Mouse (Mus musculus) midbrain, embryonic 11.5 days (tissue): ENCODE measurements around the gene Prkar1b. TPM values are rescaled to one million over a fixed set of nuclear protein-coding genes. Genes with fewer than 3 reads are reported as not detected.

Experiments used
- ATAC-seq: fragments of 200-750 bp; cut with Nextera tagmentation; 2 replicates; pipeline ENCODE4 v1.8.0; 2017; ENCODE audit warnings: moderate TSS enrichment, moderate library complexity; ENCODE audit not compliant: low FRiP score
- DNase-seq: peaks from one replicate; pipeline ENCODE4 v3.0.0; 2015; ENCODE audit warnings: low spot score; ENCODE audit errors: missing footprints
- H3K27ac ChIP-seq: fragments of 300-500 bp; sonication (generic); 2 replicates; pipeline ENCODE4 v1.5.1; 2014; ENCODE audit warnings: low read depth, low read length
- H3K27me3 ChIP-seq: fragments of 300-500 bp; sonication (generic); 2 replicates; pipeline ENCODE4 v1.6.1; 2014; ENCODE audit warnings: mild to moderate bottlenecking, low read length, moderate library complexity, mixed read lengths; ENCODE audit not compliant: control insufficient read depth, insufficient read depth
- H3K36me3 ChIP-seq: fragments of 300-500 bp; sonication (generic); 2 replicates; pipeline ENCODE4 v1.6.1; 2014; ENCODE audit warnings: mild to moderate bottlenecking, low read length, moderate library complexity, mixed read lengths; ENCODE audit not compliant: control insufficient read depth, insufficient read depth
- H3K4me1 ChIP-seq: fragments of 300-500 bp; sonication (generic); 2 replicates; pipeline ENCODE4 v1.6.1; 2014; ENCODE audit warnings: low read length; ENCODE audit not compliant: control insufficient read depth, insufficient read depth
- H3K4me2 ChIP-seq: fragments of 300-500 bp; sonication (generic); 2 replicates; pipeline ENCODE4 v1.6.1; 2014; ENCODE audit warnings: mild to moderate bottlenecking, moderate library complexity
- H3K4me3 ChIP-seq: fragments of 300-500 bp; sonication (generic); 2 replicates; pipeline ENCODE4 v1.5.1; 2014; ENCODE audit warnings: low read depth, low read length
- H3K9ac ChIP-seq: fragments of 300-500 bp; sonication (generic); 2 replicates; pipeline ENCODE4 v1.6.1; 2014; ENCODE audit warnings: low read length
- H3K9me3 ChIP-seq: fragments of 300-500 bp; sonication (generic); 2 replicates; pipeline ENCODE4 v1.6.1; 2016; ENCODE audit warnings: low read length; ENCODE audit not compliant: control insufficient read depth
- WGBS: fragments of 180-500 bp; shearing (Covaris S2); extraction: QIAGEN DNeasy Blood & Tissue Kit; methylation state at CpG from one replicate; pipeline ENCODE4 v1.1.7; 2014; 5-methylcytosine and 5-hydroxymethylcytosine counted together
- polyA plus RNA-seq: library from polyadenylated mRNA; unstranded; fragments of >200 nt; fragmentation: Nextera tagmentation; extraction: Ambion mirVana; gene quantifications from 2 replicates; pipeline ENCODE4 v1.2.1, GENCODE M21; 2014

Gene Prkar1b
- polyA plus RNA-seq, 1 experiment from 2014 or later: 20.2 TPM

DNA sequence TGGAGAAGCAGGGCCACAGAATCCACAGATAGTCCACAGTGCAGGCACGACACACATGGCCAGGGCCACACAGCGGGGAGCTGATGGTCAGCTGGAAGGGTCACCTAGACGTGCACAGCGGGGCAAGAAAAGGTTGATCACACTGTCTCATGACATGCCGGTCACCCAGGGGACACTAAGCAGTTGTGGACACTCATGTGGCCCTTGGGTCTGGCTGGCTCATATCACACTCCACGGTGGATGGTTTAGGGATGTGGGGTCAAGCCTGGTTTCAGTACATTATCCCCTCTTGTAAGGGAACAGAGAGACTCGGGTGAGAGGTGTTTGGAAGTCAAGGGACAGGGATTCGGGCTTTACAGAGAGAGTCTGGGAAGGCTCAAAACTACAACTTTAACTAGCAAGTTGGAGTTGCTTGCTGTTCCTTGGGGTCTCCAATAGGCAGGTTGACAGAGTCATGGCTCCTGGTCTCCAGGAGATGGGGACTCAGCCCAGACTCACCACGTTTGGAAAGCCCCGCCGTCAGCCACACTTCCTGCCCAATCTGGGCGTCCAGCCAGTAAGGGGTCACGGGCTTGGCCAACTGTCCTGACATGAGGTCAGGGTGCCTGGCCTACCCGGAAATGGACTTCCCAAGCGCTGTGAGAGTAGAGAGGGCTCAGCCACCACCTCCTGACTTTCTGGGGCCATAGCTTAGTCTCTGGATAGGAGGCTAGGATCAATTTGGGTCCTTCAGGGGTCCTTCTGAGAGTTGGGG lies 132.3 kb downstream of the Prkar1b start:
- Histone ChIP-seq H3K27ac (no peak overlapping the region), H3K36me3 (no peaks in the 10 kb centered on the region), H3K9ac (no peak overlapping the region), H3K4me3 (no peak overlapping the region), H3K4me2 (no peak overlapping the region), H3K27me3 (no peaks in the 10 kb centered on the region), H3K9me3 (no peaks in the 10 kb centered on the region), H3K4me1 (no peaks in the 10 kb centered on the region)
- ATAC-seq (no peak), DNase-seq (no peak)
- WGBS: 89% methylated on average over 15 of the region's 15 CpGs

DNA sequence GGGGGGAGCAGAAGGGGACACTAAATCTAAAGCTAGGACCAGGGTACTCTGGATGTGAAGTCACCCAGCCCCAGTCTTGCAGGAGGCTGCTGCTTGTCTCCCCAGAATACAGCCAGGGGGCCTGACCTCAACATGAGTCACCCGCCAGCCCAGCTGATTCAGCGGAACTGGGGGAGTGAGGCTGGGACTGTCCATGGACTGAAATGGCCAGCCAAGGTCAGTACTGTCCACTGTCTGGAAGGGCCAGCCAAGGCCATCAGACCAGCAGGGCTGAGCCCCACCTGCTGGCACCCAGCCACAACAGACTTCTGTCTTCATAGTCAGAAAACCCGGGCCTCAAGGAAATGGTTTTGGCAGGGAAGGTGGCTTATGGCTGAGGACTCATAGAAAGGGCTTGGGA lies 134.7 kb downstream of the Prkar1b start:
- Histone ChIP-seq H3K4me1 (no peaks in the 10 kb centered on the region), H3K9me3 (no peaks in the 10 kb centered on the region), H3K4me3 (no peak overlapping the region), H3K9ac (no peak overlapping the region), H3K27ac (no peak overlapping the region), H3K27me3 (no peaks in the 10 kb centered on the region), H3K36me3 (no peaks in the 10 kb centered on the region), H3K4me2 (no peak overlapping the region)
- ATAC-seq: no peak
- WGBS: 76% methylated on average over 3 of the region's 3 CpGs
- DNase-seq: no peak

DNA sequence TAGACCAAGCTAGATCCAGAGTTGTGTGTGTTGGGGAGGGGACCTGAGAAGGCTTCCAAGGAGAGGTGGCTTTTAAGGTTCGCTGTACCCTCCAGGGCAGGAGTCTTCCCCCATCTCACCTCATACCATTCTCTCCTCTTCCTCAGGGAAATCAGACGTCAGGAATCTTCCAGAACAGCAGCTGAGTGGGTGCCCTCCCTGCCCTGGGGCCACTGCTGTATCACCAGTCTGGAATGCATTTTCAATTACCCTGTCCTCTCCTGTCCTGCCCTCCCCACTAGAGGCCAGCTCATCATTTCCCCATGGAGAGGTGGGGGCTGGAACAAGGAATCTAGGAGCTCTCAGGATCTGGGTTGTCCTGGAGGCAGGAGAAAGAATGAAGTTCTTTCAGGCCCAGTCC lies 139.2 kb downstream of the Prkar1b start:
- H3K9me3 ChIP-seq: no peaks in the 10 kb centered on the region
- DNase-seq (peak; percentile 44), ATAC-seq (no peak)
- H3K36me3 ChIP-seq: no peaks in the 10 kb centered on the region
- H3K4me2 ChIP-seq: no peak overlapping the region
- 70% methylated on average over 2 of the region's 2 CpGs for WGBS
- H3K4me3 ChIP-seq: no peak overlapping the region
- H3K27ac ChIP-seq: no peak overlapping the region
- H3K4me1 ChIP-seq: no peaks in the 10 kb centered on the region
- H3K27me3 ChIP-seq: no peaks in the 10 kb centered on the region
- no peak overlapping the region for H3K9ac ChIP-seq

DNA sequence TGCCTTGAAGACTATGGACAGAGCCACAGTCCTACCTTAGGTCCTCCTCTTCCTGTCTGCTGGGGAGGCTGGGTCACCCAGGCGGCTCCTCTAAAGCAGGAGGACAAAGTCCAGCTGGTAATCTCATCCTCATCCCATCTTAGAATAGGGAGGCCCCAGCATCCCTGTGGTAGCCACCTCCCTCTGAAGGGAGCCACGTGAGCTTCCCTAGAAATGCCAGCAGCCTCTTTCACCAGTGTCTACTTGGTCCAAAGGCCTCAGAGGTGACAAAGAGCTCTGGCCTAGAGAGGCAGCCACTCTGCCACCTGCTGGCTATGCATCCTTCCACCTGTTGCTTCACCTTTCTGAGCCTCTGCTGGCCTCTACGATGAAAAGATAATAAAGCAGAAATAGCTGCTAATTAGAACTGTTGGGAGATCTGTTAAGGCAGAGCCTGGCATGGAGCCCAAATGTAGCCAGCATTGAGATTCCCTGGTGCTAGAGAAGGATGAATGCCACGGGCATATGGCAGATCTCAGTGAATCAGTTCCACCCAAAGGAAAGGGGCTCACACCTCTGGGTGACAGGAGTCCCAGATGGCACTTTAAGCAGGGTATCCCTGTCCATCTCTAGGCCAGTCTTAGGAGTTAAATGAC lies 142.5 kb downstream of the Prkar1b start:
- Histone ChIP-seq H3K9me3 (no peaks in the 10 kb centered on the region), H3K27me3 (no peaks in the 10 kb centered on the region), H3K4me2 (no peak overlapping the region), H3K27ac (no peak overlapping the region), H3K36me3 (no peaks in the 10 kb centered on the region), H3K4me3 (no peak overlapping the region), H3K4me1 (no peaks in the 10 kb centered on the region), H3K9ac (no peak overlapping the region)
- 67% methylated on average over 4 of the region's 4 CpGs for WGBS
- DNase-seq: no peak
- no peak for ATAC-seq

DNA sequence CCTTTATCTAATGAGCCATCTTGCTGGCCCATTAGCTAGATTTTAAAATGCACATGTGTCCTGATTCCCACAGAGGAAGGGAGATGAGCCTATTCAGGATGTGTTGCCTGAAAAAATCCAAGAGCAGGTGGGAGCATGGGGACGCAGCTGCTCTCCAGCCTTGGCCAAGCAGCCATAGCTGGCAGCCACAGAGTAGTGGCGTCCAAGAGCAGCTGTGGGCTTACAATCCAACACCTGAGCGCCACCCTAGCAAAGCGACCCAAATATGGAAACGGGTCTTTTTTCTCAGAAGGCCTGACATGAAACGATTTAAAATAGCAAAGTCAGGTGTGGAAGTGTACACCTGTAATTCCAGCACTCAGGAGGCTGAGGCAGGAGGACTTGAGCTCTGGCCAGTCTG lies 145.2 kb downstream of the Prkar1b start:
- Histone ChIP-seq H3K9ac (no peak overlapping the region), H3K4me1 (no peaks in the 10 kb centered on the region), H3K4me3 (no peak overlapping the region), H3K36me3 (no peaks in the 10 kb centered on the region), H3K27me3 (peaks cover 4% of the 10 kb centered on the region), H3K9me3 (no peaks in the 10 kb centered on the region), H3K27ac (no peak overlapping the region), H3K4me2 (no peak overlapping the region)
- DNase-seq: no peak
- ATAC-seq: no peak
- WGBS: 88% methylated on average over 6 of the region's 6 CpGs

DNA sequence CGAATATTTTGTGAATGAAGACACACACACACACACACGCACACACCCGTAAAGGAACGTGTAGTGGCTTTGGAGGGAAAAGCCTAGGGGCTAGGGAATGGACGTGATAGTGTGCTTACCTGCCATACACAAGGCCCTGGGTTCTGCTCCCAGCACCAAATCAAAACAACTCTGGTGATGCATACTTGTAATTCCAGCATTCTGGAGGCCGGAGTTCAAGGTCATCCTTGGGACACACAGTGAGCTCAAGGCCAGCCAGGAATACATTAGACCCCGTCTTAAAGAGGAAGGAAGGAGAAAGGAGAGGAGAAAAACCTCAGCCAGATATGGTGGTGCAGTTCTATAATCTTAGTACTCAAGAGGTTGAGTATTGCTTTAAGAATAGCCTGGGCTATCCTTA lies 150.1 kb downstream of the Prkar1b start:
- H3K9ac ChIP-seq: no peak overlapping the region
- WGBS: 75% methylated on average over 7 of the region's 7 CpGs
- no peak overlapping the region for H3K27ac ChIP-seq
- H3K9me3 ChIP-seq: no peaks in the 10 kb centered on the region
- peaks cover 46% of the 10 kb centered on the region for H3K27me3 ChIP-seq
- no peaks in the 10 kb centered on the region for H3K36me3 ChIP-seq
- ATAC-seq (no peak), DNase-seq (peak; percentile 33)
- H3K4me1 ChIP-seq: peaks cover 19% of the 10 kb centered on the region
- H3K4me3 ChIP-seq: no peak overlapping the region
- no peak overlapping the region for H3K4me2 ChIP-seq

DNA sequence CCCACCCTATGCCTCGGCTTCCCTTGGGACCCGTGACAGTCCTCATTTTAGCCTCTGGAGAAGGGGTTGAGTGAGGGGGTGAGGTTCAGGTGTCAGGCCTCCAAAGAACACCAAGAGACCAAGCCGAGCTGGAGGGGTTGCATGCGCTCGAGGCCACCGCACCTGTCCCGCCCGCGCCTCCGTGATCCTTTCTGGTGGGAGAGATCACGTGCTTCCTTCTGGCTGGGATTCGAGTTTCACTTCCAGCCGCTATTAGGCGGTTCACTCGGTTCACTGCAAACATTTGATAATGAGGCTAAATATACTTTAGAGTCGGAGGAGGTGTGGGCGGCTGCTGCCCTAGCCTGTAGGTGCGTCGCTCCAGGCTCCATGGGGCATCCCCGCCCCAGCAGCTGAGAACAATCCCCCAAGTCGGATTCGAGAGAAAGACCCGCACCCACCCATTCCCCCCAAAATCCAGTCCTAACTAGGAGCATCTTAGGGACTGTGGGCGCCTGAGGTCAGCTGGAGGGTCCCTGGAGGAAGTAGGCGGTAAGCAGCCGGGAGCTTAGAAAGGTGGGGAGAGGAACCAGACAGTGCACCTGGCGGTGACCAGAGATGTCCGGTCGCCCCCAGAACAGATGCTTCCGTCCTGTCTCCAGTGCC lies 151.7 kb downstream of the Prkar1b start:
- Histone ChIP-seq H3K4me2 (peak overlapping the region; percentile 45), H3K27ac (no peak overlapping the region), H3K4me3 (peak overlapping the region; percentile 23), H3K36me3 (no peaks in the 10 kb centered on the region), H3K27me3 (peaks cover 62% of the 10 kb centered on the region), H3K9ac (no peak overlapping the region), H3K4me1 (peaks cover 34% of the 10 kb centered on the region), H3K9me3 (no peaks in the 10 kb centered on the region)
- WGBS: 4% methylated on average over 30 of the region's 30 CpGs
- ATAC-seq (no peak), DNase-seq (peak; percentile 92)

DNA sequence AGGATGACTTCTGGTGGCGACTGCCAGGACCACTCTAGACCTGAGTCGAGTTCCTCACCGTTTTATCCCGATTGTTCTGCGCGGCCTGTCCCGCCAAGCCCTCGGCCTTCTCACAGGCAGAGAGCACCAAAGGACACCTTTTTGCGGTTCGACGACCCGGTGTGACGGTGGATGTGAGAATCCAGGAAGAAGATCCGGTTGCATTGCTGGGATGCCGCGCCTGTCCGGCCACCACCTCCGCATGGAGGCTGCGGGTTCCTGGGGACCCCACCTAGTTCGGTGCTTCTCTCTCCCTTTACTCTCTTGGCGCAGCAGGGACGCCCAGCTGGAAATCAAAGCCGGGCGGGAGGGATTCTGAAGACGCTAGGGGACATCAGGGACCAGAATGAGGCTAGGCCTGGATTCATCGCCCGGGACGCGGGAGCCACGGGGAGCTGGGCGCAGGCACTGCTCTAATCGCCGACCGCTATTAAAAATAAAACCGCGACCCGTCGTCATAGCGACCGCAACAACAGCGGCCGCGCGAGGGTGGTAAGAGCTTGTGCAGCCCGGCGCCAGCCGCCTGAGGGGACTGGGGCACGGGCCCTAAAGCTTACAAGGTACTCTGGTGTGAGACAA lies 152.5 kb downstream of the Prkar1b start, which contains the start of gene Pdgfa:
Gene Pdgfa (minus strand): TSS at position 200 of the 618 bp plus-strand sequence.
- H3K4me1 ChIP-seq: peaks cover 38% of the 10 kb centered on the region
- peaks cover 70% of the 10 kb centered on the region for H3K27me3 ChIP-seq
- WGBS: under 1% methylated on average over 48 of the region's 48 CpGs
- no peaks in the 10 kb centered on the region for H3K36me3 ChIP-seq
- H3K27ac ChIP-seq: no peak within 1 kb of the TSS
- H3K9ac ChIP-seq: peak within 1 kb of the TSS; percentile 36; the same call in 1 of the 2 replicates
- no peaks in the 10 kb centered on the region for H3K9me3 ChIP-seq
- ATAC-seq: peak; percentile 42
- peak within 1 kb of the TSS; percentile 63 for H3K4me3 ChIP-seq
- peak; percentile 95 for DNase-seq
- H3K4me2 ChIP-seq: peak within 1 kb of the TSS; percentile 98
